Mouse (Mus musculus) lung, adult 2 months (tissue): ENCODE measurements around the gene Catsperz. TPM values are rescaled to one million over a fixed set of nuclear protein-coding genes. Genes with fewer than 3 reads are reported as not detected.

Source experiments
- DNase-seq: peaks from one replicate; pipeline ENCODE4 v3.0.0; 2022
- H3K4me1 ChIP-seq: fragments of 200-500 bp; 2 replicates; pipeline ENCODE4 v1.6.1; 2011; ENCODE audit warnings: low read length; ENCODE audit not compliant: control insufficient read depth, insufficient read depth
- H3K4me3 ChIP-seq: fragments of 200-500 bp; replicated peaks from 2 replicates; pipeline ENCODE3; 2011; ENCODE audit warnings: low read depth, mild to moderate bottlenecking, control low read depth, low read length; ENCODE audit errors: extremely low read depth
- CTCF ChIP-seq: fragments of 200-500 bp; IDR thresholded peaks from 2 replicates; pipeline ENCODE4 v1.5.1; 2011; ENCODE audit warnings: mild to moderate bottlenecking, low read length, control low read depth; ENCODE audit not compliant: insufficient read depth
- POLR2A ChIP-seq: fragments of 200-500 bp; IDR thresholded peaks from 2 replicates; pipeline ENCODE4 v1.6.1; 2011; ENCODE audit warnings: low read depth, mild to moderate bottlenecking, control low read depth, low read length, borderline replicate concordance; ENCODE audit errors: extremely low read depth
- WGBS: fragments of 180-500 bp; shearing (Covaris S2); methylation state at CpG from one replicate; pipeline ENCODE4 v1.1.7; 2018; 5-methylcytosine and 5-hydroxymethylcytosine counted together
- polyA plus RNA-seq: library from polyadenylated mRNA; depleted of rRNA; stranded (reverse); fragments of >200 nt; gene quantifications from 2 replicates; pipeline ENCODE4 v1.2.3, GENCODE M21; 2012

Gene Catsperz
- polyA plus RNA-seq, 1 experiment: 0.49 TPM

GRCm38 (mm10) chr19:6968491-6969271 lies 43.5 kb upstream of the Catsperz start:
- peaks cover 13% of the 10 kb centered on the region for H3K4me1 ChIP-seq
- TF ChIP-seq CTCF: no peak
- TF ChIP-seq POLR2A: no peak
- WGBS: 7% methylated on average over 15 of the region's 15 CpGs
- peak; percentile 55 for DNase-seq
- H3K4me3 ChIP-seq: peak overlapping the region; percentile 82

- WGBS: 75% methylated on average over 10 of the region's 10 CpGs
- H3K4me3 ChIP-seq: no peak overlapping the region
- H3K4me1 ChIP-seq: peaks cover 11% of the 10 kb centered on the region
- no peak for DNase-seq
- TF ChIP-seq CTCF (no peak), POLR2A (no peak)
Observed at GRCm38 (mm10) chr19:6956461-6956860, 31.3 kb upstream of the Catsperz start.

GRCm38 (mm10) chr19:6955424-6955823 lies 30.2 kb upstream of the Catsperz start:
- no peak for DNase-seq
- no peak overlapping the region for H3K4me3 ChIP-seq
- WGBS: 76% methylated on average over 7 of the region's 7 CpGs
- no peak for TF ChIP-seq POLR2A
- TF ChIP-seq CTCF: no peak
- peaks cover 11% of the 10 kb centered on the region for H3K4me1 ChIP-seq

GRCm38 (mm10) chr19:6954046-6954445 lies 28.9 kb upstream of the Catsperz start:
- peak; percentile 28; the same call in 1 of the 2 replicates for TF ChIP-seq CTCF
- peak; percentile 36; the same call in 1 of the 2 replicates for TF ChIP-seq POLR2A
- DNase-seq: peak; percentile 78
- no peak overlapping the region for H3K4me3 ChIP-seq
- H3K4me1 ChIP-seq: peaks cover 11% of the 10 kb centered on the region
- 35% methylated on average over 9 of the region's 9 CpGs for WGBS

- DNase-seq: peak; percentile 79
- Histone ChIP-seq H3K4me1 (peaks cover 11% of the 10 kb centered on the region), H3K4me3 (peak overlapping the region; percentile 91)
- WGBS: 4% methylated on average over 3 of the region's 3 CpGs
- TF ChIP-seq CTCF (no peak), POLR2A (peak; percentile 85; the same call in 1 of the 2 replicates)
Observed at GRCm38 (mm10) chr19:6952712-6953037, 27.5 kb upstream of the Catsperz start.

GRCm38 (mm10) chr19:6951994-6952711 lies 27.0 kb upstream of the Catsperz start:
- 0 out of 2 replicates have a peak, but pooled peaks have one; percentile 4 for TF ChIP-seq POLR2A
- TF ChIP-seq CTCF: no peak
- peak; percentile 82 for DNase-seq
- peaks cover 11% of the 10 kb centered on the region for H3K4me1 ChIP-seq
- 1% methylated on average over 31 of the region's 31 CpGs for WGBS
- H3K4me3 ChIP-seq: peak overlapping the region; percentile 91

- H3K4me3 ChIP-seq: peak overlapping the region; percentile 91
- peaks cover 11% of the 10 kb centered on the region for H3K4me1 ChIP-seq
- peak; percentile 93 for DNase-seq
- peak; percentile 84 for TF ChIP-seq POLR2A
- no peak for TF ChIP-seq CTCF
- WGBS: under 1% methylated on average over 35 of the region's 35 CpGs
Observed at GRCm38 (mm10) chr19:6951381-6951968, 26.3 kb upstream of the Catsperz start.

GRCm38 (mm10) chr19:6950613-6951153 lies 25.5 kb upstream of the Catsperz start:
- peak; percentile 68 for DNase-seq
- no peak for TF ChIP-seq CTCF
- TF ChIP-seq POLR2A: peak; percentile 85; the same call in 1 of the 2 replicates
- Histone ChIP-seq H3K4me1 (peaks cover 11% of the 10 kb centered on the region), H3K4me3 (peak overlapping the region; percentile 91)
- WGBS: under 1% methylated on average over 28 of the region's 28 CpGs

GRCm38 (mm10) chr19:6949951-6950350 lies 24.8 kb upstream of the Catsperz start:
- WGBS: 51% methylated on average over 5 of the region's 5 CpGs
- no peak for TF ChIP-seq POLR2A
- TF ChIP-seq CTCF: no peak
- Histone ChIP-seq H3K4me3 (no peak overlapping the region), H3K4me1 (peaks cover 11% of the 10 kb centered on the region)
- no peak for DNase-seq

GRCm38 (mm10) chr19:6949532-6949931 lies 24.4 kb upstream of the Catsperz start:
- Histone ChIP-seq H3K4me3 (no peak overlapping the region), H3K4me1 (peaks cover 11% of the 10 kb centered on the region)
- TF ChIP-seq POLR2A: no peak
- no peak for TF ChIP-seq CTCF
- 85% methylated on average over 5 of the region's 5 CpGs for WGBS
- DNase-seq: no peak
